Mouse (Mus musculus) intestine, embryonic 16.5 days (tissue): ENCODE data around the gene Rad51b. TPM values are rescaled to one million over a fixed set of nuclear protein-coding genes. Genes with fewer than 3 reads are reported as not detected.

Source experiments
- ATAC-seq: fragments of 200-750 bp; cut with Nextera tagmentation; 2 replicates; pipeline ENCODE4 v1.8.0; 2017; ENCODE audit warnings: moderate TSS enrichment, moderate library complexity
- H3K27ac ChIP-seq: fragments of 300-500 bp; sonication (generic); 2 replicates; pipeline ENCODE4 v1.5.1; 2014; ENCODE audit warnings: mild to moderate bottlenecking, low read length
- H3K27me3 ChIP-seq: fragments of 300-500 bp; sonication (generic); replicated peaks from 2 replicates; pipeline ENCODE4 v1.6.1; 2014; ENCODE audit warnings: low read length, control low read depth, mixed read lengths; ENCODE audit not compliant: control insufficient read depth, insufficient read depth
- H3K36me3 ChIP-seq: fragments of 300-500 bp; sonication (generic); 2 replicates; pipeline ENCODE4 v1.6.1; 2014; ENCODE audit warnings: low read length, control low read depth; ENCODE audit not compliant: control insufficient read depth, insufficient read depth
- H3K4me1 ChIP-seq: fragments of 300-500 bp; sonication (generic); 2 replicates; pipeline ENCODE4 v1.6.1; 2014; ENCODE audit warnings: low read length, control low read depth, mixed read lengths; ENCODE audit not compliant: control insufficient read depth, insufficient read depth
- H3K4me2 ChIP-seq: fragments of 300-500 bp; sonication (generic); 2 replicates; pipeline ENCODE4 v1.6.1; 2014; ENCODE audit warnings: low read depth, low read length, control low read depth
- H3K4me3 ChIP-seq: fragments of 300-500 bp; sonication (generic); 2 replicates; pipeline ENCODE4 v1.5.1; 2014; ENCODE audit warnings: mild to moderate bottlenecking, low read length
- H3K9ac ChIP-seq: fragments of 300-500 bp; sonication (generic); 2 replicates; pipeline ENCODE4 v1.6.1; 2014; ENCODE audit warnings: low read depth, low read length
- H3K9me3 ChIP-seq: fragments of 300-500 bp; sonication (generic); 2 replicates; pipeline ENCODE4 v1.6.1; 2016; ENCODE audit warnings: low read length, control low read depth; ENCODE audit not compliant: control insufficient read depth
- WGBS: fragments of 180-500 bp; shearing (Covaris S2); extraction: QIAGEN DNeasy Blood & Tissue Kit; methylation state at CpG from one replicate; pipeline ENCODE4 v1.1.7; 2014; 5-methylcytosine and 5-hydroxymethylcytosine counted together
- polyA plus RNA-seq: library from polyadenylated mRNA; unstranded; fragments of >200 nt; fragmentation: Nextera tagmentation; extraction: Ambion mirVana; gene quantifications from 2 replicates; pipeline ENCODE4 v1.2.1, GENCODE M21; 2015

Gene Rad51b
- polyA plus RNA-seq, 1 experiment from 2014 or later, result 6.8 TPM

DNA sequence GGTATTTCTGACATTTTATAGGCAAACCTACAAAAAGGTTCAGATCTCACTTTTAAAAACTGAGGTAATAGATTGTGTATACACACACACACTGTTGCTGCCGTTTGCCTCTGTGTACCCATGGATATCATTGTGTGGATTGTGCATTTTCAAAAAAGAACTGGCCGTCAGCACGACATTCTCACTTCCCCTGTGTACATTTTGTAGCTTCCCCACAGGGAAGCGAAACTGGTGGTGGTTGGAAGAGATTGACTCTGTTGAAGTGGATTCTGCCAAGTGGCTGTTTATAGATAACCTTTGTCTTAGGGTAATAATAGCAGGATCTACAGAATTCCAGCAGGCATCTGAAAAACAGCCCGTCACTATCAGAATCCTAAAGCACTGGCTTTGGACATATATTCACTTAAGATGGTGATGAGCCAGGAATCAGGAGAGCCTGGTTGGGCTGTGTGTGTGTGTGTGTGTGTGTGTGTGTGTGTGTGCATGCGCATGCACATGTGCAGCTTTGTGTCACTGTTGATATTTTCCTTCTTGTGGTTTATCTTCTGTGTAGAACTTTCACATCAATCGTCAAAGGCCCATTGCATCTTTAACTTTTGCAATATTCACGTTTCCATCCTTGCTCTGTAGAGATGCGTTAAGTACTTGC, 336.5 kb downstream of the Rad51b start:
- Histone ChIP-seq H3K4me2 (no peak overlapping the region), H3K9ac (no peak overlapping the region), H3K27me3 (no peaks in the 10 kb centered on the region), H3K27ac (no peak overlapping the region), H3K4me1 (peaks cover 7% of the 10 kb centered on the region; the same call in 1 of the 2 replicates), H3K4me3 (no peak overlapping the region), H3K9me3 (no peaks in the 10 kb centered on the region), H3K36me3 (no peaks in the 10 kb centered on the region)
- WGBS, result 74% methylated on average over 9 of the region's 9 CpGs
- no peak for ATAC-seq

DNA sequence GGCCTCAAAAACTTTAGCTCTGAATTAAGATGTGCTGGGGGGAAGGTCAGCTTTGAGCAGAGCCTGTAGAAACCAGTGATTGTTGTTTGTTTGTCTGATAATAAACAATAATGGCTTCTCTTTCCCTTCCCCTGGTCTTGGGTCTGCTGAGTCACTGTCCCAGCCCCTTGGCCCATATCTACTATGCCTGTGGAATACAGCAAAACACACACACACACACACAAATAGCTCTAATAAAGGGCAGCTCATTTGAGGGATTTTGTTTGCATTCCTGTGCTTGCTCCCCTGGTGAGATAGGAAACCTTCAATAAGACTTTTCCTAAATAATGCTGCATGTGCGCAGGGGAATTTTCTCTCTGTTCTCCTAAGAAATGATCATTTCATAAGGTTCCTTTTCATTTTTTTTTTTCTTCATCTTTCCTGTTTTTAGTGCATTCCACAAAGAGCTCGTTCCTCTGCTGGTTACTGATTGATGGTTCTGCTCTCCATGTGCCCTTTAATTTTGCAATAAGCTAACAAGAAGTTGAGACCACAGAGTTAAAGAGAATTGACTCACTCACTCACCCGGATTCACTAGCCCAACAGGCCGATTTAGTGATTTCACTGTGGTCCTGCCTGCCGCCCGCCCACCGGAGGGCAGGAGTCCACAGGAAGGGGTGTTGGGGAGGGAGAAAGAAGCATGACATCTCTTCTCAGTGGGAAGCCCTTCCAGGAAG, 344.6 kb downstream of the Rad51b start:
- Histone ChIP-seq H3K27me3 (no peaks in the 10 kb centered on the region), H3K9me3 (no peaks in the 10 kb centered on the region), H3K9ac (no peak overlapping the region), H3K36me3 (no peaks in the 10 kb centered on the region), H3K4me3 (no peak overlapping the region), H3K27ac (peak overlapping the region; percentile 29; the same call in 1 of the 2 replicates), H3K4me2 (no peak overlapping the region), H3K4me1 (peaks cover 7% of the 10 kb centered on the region)
- 31% methylated on average over 7 of the region's 7 CpGs for WGBS
- ATAC-seq, result peak; percentile 46

DNA sequence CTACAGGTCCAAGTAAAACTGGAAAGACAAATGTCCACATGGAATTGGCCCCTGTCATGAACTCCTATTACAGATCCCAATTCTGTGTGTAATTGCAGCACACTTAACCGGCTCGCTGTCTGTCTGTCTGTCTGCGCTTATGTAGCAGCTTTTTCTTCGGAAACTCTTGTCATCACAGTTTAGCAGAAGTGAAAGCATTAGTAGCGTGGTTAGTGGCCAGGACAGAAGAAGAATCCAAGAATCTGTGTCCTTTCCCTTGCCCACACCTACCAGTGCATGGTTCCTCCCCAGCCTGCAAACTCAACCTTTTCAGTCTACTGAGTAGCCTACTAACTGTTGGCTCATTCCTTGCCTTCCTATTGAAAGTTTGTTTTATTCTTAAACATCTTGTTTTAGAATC, 345.6 kb downstream of the Rad51b start:
- ATAC-seq, result no peak
- Histone ChIP-seq H3K9me3 (no peaks in the 10 kb centered on the region), H3K36me3 (no peaks in the 10 kb centered on the region), H3K4me3 (no peak overlapping the region), H3K27me3 (no peaks in the 10 kb centered on the region), H3K4me2 (no peak overlapping the region), H3K4me1 (peaks cover 7% of the 10 kb centered on the region), H3K27ac (no peak overlapping the region), H3K9ac (no peak overlapping the region)
- 91% methylated on average over 5 of the region's 5 CpGs for WGBS

GRCm38 (mm10) chr12:79645656-79646055, 348.6 kb downstream of the Rad51b start:
- H3K27ac ChIP-seq, result no peak overlapping the region
- H3K4me1 ChIP-seq, result peaks cover 10% of the 10 kb centered on the region
- no peak overlapping the region for H3K9ac ChIP-seq
- no peaks in the 10 kb centered on the region for H3K36me3 ChIP-seq
- ATAC-seq, result no peak
- H3K9me3 ChIP-seq, result no peaks in the 10 kb centered on the region
- 80% methylated on average over 4 of the region's 4 CpGs for WGBS
- no peak overlapping the region for H3K4me3 ChIP-seq
- H3K27me3 ChIP-seq, result no peaks in the 10 kb centered on the region
- no peak overlapping the region for H3K4me2 ChIP-seq

DNA sequence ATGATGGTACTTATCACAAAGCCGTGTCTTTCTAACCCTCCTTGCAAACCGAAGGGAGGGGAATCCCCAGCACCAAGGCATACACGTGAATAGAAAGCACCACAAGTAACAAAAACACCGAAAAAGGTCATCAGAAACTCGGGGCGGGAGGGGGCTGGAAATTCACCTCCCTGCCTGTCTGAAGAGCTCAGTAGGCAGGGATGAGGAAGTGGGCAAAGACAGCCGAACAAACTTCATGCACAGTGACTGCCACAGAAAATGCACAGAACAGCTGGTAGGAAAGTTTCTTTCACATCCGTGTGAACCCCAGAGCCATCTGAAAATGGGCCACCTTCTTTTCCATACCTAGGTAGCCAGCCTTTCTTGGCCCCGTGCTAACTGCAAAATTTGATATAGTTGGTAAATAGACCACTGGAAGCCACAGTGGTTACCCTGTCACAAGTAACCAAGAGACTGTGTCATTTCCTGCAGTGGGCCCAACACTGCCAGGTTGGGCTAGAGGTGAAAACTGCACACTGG, 349.6 kb downstream of the Rad51b start:
- 85% methylated on average over 9 of the region's 9 CpGs for WGBS

GRCm38 (mm10) chr12:79647382-79647781, 350.3 kb downstream of the Rad51b start:
- H3K4me3 ChIP-seq, result no peak overlapping the region
- no peak overlapping the region for H3K9ac ChIP-seq
- ATAC-seq, result no peak
- H3K27me3 ChIP-seq, result no peaks in the 10 kb centered on the region
- H3K4me1 ChIP-seq, result peaks cover 3% of the 10 kb centered on the region; the same call in 1 of the 2 replicates
- 87% methylated on average over 6 of the region's 6 CpGs for WGBS
- no peaks in the 10 kb centered on the region for H3K9me3 ChIP-seq
- H3K4me2 ChIP-seq, result no peak overlapping the region
- no peaks in the 10 kb centered on the region for H3K36me3 ChIP-seq
- H3K27ac ChIP-seq, result no peak overlapping the region

More for the DNA sequence above, 349.6 kb downstream of the Rad51b start:
- Histone ChIP-seq H3K9me3 (no peaks in the 10 kb centered on the region), H3K27ac (no peak overlapping the region), H3K27me3 (no peaks in the 10 kb centered on the region), H3K4me3 (no peak overlapping the region), H3K4me1 (peaks cover 6% of the 10 kb centered on the region), H3K4me2 (no peak overlapping the region), H3K9ac (no peak overlapping the region), H3K36me3 (no peaks in the 10 kb centered on the region)
- no peak for ATAC-seq

- Histone ChIP-seq H3K4me2 (no peak overlapping the region), H3K9ac (no peak overlapping the region), H3K27ac (no peak overlapping the region), H3K9me3 (no peaks in the 10 kb centered on the region), H3K4me3 (no peak overlapping the region), H3K4me1 (peaks cover 3% of the 10 kb centered on the region; the same call in 1 of the 2 replicates), H3K36me3 (no peaks in the 10 kb centered on the region), H3K27me3 (no peaks in the 10 kb centered on the region)
- no peak for ATAC-seq
- 73% methylated on average over 5 of the region's 5 CpGs for WGBS
Observed at GRCm38 (mm10) chr12:79647976-79648375, 350.9 kb downstream of the Rad51b start.

GRCm38 (mm10) chr12:79648812-79649700, 352.0 kb downstream of the Rad51b start:
- peak; percentile 38 for ATAC-seq
- no peaks in the 10 kb centered on the region for H3K9me3 ChIP-seq
- H3K4me2 ChIP-seq, result no peak overlapping the region
- peaks cover 3% of the 10 kb centered on the region; the same call in 1 of the 2 replicates for H3K4me1 ChIP-seq
- H3K9ac ChIP-seq, result no peak overlapping the region
- WGBS, result 68% methylated on average over 7 of the region's 7 CpGs
- no peaks in the 10 kb centered on the region for H3K27me3 ChIP-seq
- no peak overlapping the region for H3K4me3 ChIP-seq
- H3K36me3 ChIP-seq, result no peaks in the 10 kb centered on the region
- no peak overlapping the region for H3K27ac ChIP-seq

DNA sequence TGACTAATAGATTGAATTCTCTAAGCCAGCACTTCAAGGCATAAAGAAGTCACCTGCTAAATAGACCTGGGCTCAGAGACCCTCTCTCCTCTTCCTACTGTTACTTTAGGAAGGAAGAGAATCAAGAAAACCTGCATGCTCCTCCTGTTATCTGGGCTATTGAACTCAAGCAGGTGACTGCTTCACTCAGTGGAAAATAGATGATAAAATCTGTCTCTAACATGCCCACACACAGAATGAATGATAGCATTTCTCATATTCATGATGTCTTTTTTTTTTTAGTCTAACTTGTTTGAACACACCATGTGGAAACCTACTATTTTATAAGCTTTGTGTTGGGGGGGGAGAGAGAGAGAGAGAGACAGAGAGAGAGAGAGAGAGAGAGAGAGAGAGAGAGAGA, 352.7 kb downstream of the Rad51b start:
- Histone ChIP-seq H3K4me1 (peaks cover 3% of the 10 kb centered on the region; the same call in 1 of the 2 replicates), H3K36me3 (no peaks in the 10 kb centered on the region), H3K4me2 (no peak overlapping the region), H3K9me3 (no peaks in the 10 kb centered on the region), H3K27me3 (no peaks in the 10 kb centered on the region), H3K27ac (no peak overlapping the region), H3K9ac (no peak overlapping the region), H3K4me3 (no peak overlapping the region)
- no peak for ATAC-seq
